Comparison of ENCODE assay signal across 10 mouse cellular contexts in the genomic region with DNA sequence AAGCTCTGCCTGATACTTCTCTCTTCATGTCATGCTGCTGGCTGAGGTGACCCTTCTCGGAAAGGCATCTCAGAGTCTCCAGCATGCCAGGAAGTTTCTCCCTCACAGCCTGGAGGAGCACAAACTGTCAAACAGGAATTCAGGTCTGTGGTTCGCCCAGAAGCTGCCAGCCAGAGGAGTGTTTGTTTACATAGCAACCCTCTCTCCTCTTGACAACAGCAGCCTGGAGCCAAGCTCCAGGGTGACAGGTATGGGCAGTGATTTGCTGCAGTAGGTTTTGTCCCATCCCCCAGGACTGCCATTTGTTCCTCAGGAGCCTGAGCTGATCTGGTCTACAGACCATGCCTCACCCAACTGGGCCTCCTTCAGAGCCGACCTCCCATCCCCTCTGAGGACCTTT.
DNase-seq lines count a peak whose midpoint lies in the region; ATAC-seq lines count a peak whose summit lies in the region.
"Had no signal": no experiment of that assay in that cellular context is flagged by ENCODE, and none has a peak within 500 bp of the region (broad histone marks: within the 10 kb centered on the region; RNA-seq: fewer than 3 reads in every experiment).

No protein-coding gene starts in this region.

- H3K27ac ChIP-seq in heart, embryonic 15.5 days = peak overlapping the region; percentile 64
- H3K27ac ChIP-seq in lung, embryonic 15.5 days = peak overlapping the region; percentile 64
- H3K27ac ChIP-seq in forebrain, embryonic 16.5 days (ENCODE audit: low read length) = no peak overlapping the region
- H3K27ac ChIP-seq in forebrain, embryonic 11.5 days (ENCODE audit: low read depth, low read length) = no peak overlapping the region
- H3K27ac ChIP-seq: macrophage had no signal

- H3K27me3 ChIP-seq in heart, embryonic 15.5 days = no peaks in the 10 kb centered on the region
- no peaks in the 10 kb centered on the region for H3K27me3 ChIP-seq in lung, embryonic 15.5 days
- H3K27me3 ChIP-seq in forebrain, embryonic 16.5 days (replicated peaks; ENCODE audit: control insufficient read depth, insufficient read depth, low read length) = no peaks in the 10 kb centered on the region
- no peaks in the 10 kb centered on the region for H3K27me3 ChIP-seq in forebrain, embryonic 11.5 days (ENCODE audit: control insufficient read depth, insufficient read depth, low read length)

- peak; percentile 25 for DNase-seq in embryo, embryonic 10 days (ENCODE audit: low spot score)
- DNase-seq in embryo, embryonic 9.5 days (ENCODE audit: extremely low spot score) = no peak
- peak; percentile 55 for DNase-seq in NIH3T3 (ENCODE audit: low read depth)
- no peak for DNase-seq in layer of hippocampus, adult 9-11 months
- no peak for DNase-seq in forebrain, embryonic 11.5 days (ENCODE audit: low spot score)
- DNase-seq: cerebellum, adult 9-11 months had no signal

- peak; percentile 81 for ATAC-seq in heart, embryonic 15.5 days (replicated peaks; ENCODE audit: insufficient number of reproducible peaks, insufficient read depth, low FRiP score, low read depth)
- ATAC-seq in lung, embryonic 15.5 days (ENCODE audit: borderline replicate concordance, extremely low read depth, low FRiP score, low TSS enrichment) = peak; percentile 62; the same call in 1 of the 2 replicates
- no peak for ATAC-seq in forebrain, embryonic 16.5 days
- ATAC-seq in forebrain, embryonic 11.5 days (replicated peaks; ENCODE audit: low FRiP score) = no peak

- H3K9me3 ChIP-seq in heart, embryonic 15.5 days (replicated peaks) = no peaks in the 10 kb centered on the region
- no peaks in the 10 kb centered on the region for H3K9me3 ChIP-seq in lung, embryonic 15.5 days
- no peaks in the 10 kb centered on the region for H3K9me3 ChIP-seq in forebrain, embryonic 16.5 days (ENCODE audit: control insufficient read depth, low read length)
- H3K9me3 ChIP-seq in forebrain, embryonic 11.5 days (ENCODE audit: control insufficient read depth, low read length) = no peaks in the 10 kb centered on the region

- H3K4me3 ChIP-seq in heart, embryonic 15.5 days = no peak overlapping the region
- no peak overlapping the region for H3K4me3 ChIP-seq in lung, embryonic 15.5 days
- H3K4me3 ChIP-seq in forebrain, embryonic 16.5 days (replicated peaks; ENCODE audit: low read length) = no peak overlapping the region
- H3K4me3 ChIP-seq in forebrain, embryonic 11.5 days (ENCODE audit: low read depth, low read length) = no peak overlapping the region

- no peak overlapping the region for H3K9ac ChIP-seq in heart, embryonic 15.5 days
- no peak overlapping the region for H3K9ac ChIP-seq in lung, embryonic 15.5 days
- no peak overlapping the region for H3K9ac ChIP-seq in forebrain, embryonic 16.5 days (replicated peaks; ENCODE audit: low read depth, low read length)
- H3K9ac ChIP-seq in forebrain, embryonic 11.5 days (ENCODE audit: low read length) = no peak overlapping the region

- H3K4me1 ChIP-seq in heart, embryonic 15.5 days (replicated peaks) = peaks cover 16% of the 10 kb centered on the region
- peaks cover 12% of the 10 kb centered on the region for H3K4me1 ChIP-seq in lung, embryonic 15.5 days
- no peaks in the 10 kb centered on the region; the same call in 1 of the 2 replicates for H3K4me1 ChIP-seq in forebrain, embryonic 16.5 days (replicated peaks; ENCODE audit: control insufficient read depth, insufficient read depth, low read length)
- no peaks in the 10 kb centered on the region for H3K4me1 ChIP-seq in forebrain, embryonic 11.5 days (replicated peaks; ENCODE audit: control insufficient read depth, insufficient read depth, low read length)

- WGBS in heart, embryonic 15.5 days = 7% methylated on average over 3 of the region's 3 CpGs
- 7% methylated on average over 3 of the region's 3 CpGs for WGBS in lung, embryonic 15.5 days
- 48% methylated on average over 3 of the region's 3 CpGs for WGBS in forebrain, embryonic 16.5 days
- WGBS in forebrain, embryonic 11.5 days = 60% methylated on average over 3 of the region's 3 CpGs

- H3K36me3 ChIP-seq in heart, embryonic 15.5 days = no peaks in the 10 kb centered on the region
- no peaks in the 10 kb centered on the region for H3K36me3 ChIP-seq in lung, embryonic 15.5 days
- no peaks in the 10 kb centered on the region for H3K36me3 ChIP-seq in forebrain, embryonic 16.5 days (ENCODE audit: control insufficient read depth, insufficient read depth)
- H3K36me3 ChIP-seq in forebrain, embryonic 11.5 days (ENCODE audit: control insufficient read depth, insufficient read depth, low read length) = no peaks in the 10 kb centered on the region

- no peak overlapping the region for H3K4me2 ChIP-seq in heart, embryonic 15.5 days
- no peak overlapping the region for H3K4me2 ChIP-seq in lung, embryonic 15.5 days
- H3K4me2 ChIP-seq in forebrain, embryonic 16.5 days (ENCODE audit: low read length) = no peak overlapping the region
- H3K4me2 ChIP-seq in forebrain, embryonic 11.5 days (ENCODE audit: low read depth, low read length, severe bottlenecking) = no peak overlapping the region

Comparison
In these comparisons a context has a peak if more than half of its experiments do, and no peak if none do; other contexts are left out.
1. DNase-seq: peak in embryo, embryonic 10 days (single experiment) and NIH3T3 (single experiment); none in embryo, embryonic 9.5 days (single experiment), layer of hippocampus, adult 9-11 months (single experiment) and forebrain, embryonic 11.5 days (single experiment).
2. ATAC-seq: peak in heart, embryonic 15.5 days (single experiment) and lung, embryonic 15.5 days (single experiment); none in forebrain, embryonic 16.5 days (single experiment) and forebrain, embryonic 11.5 days (single experiment).
3. H3K27ac ChIP-seq: peak in heart, embryonic 15.5 days (single experiment) and lung, embryonic 15.5 days (single experiment); none in forebrain, embryonic 16.5 days (single experiment) and forebrain, embryonic 11.5 days (single experiment).